Mouse (Mus musculus) ovary, adult 2 months (tissue): Measurements from ENCODE around the gene Surf4. TPM values are rescaled to one million over a fixed set of nuclear protein-coding genes. Genes with fewer than 3 reads are reported as not detected.

Experiments used
- polyA plus RNA-seq: library from polyadenylated mRNA; depleted of rRNA; stranded (reverse); fragments of >200 nt; gene quantifications from 2 replicates; pipeline ENCODE4 v1.2.3, GENCODE M21; 2012; rRNA removed

Surf4 gene
- polyA plus RNA-seq = 519 and 534 TPM in 2 replicates

GRCm38 (mm10) chr2:26933304-26934055, at the start of gene Surf4, which contains the start of gene Stkld1:
Gene Surf4 (minus strand): TSS chr2:26933928.
Gene Stkld1 (plus strand): TSS chr2:26934047.

GRCm38 (mm10) chr2:26973116-26973515, 39.4 kb upstream of the Surf4 start, which contains the start of gene Adamts13:
Gene Adamts13 (plus strand): TSS chr2:26973416.

GRCm38 (mm10) chr2:26963923-26964723, 30.4 kb upstream of the Surf4 start, which contains the start of gene Rexo4:
Gene Rexo4 (minus strand): TSS chr2:26964386.

GRCm38 (mm10) chr2:26915927-26916728, 17.6 kb downstream of the Surf4 start, which contains the start of the genes Surf2 and Surf1:
Gene Surf2 (plus strand): TSS chr2:26916367.
Gene Surf1 (minus strand): TSS chr2:26916530.

GRCm38 (mm10) chr2:26910124-26910993, 23.4 kb downstream of the Surf4 start, which contains the start of the genes Med22 and Rpl7a:
Gene Med22 (minus strand): TSS chr2:26910677.
Gene Rpl7a (plus strand): TSS chr2:26910764.

GRCm38 (mm10) chr2:26902467-26903220, 31.1 kb downstream of the Surf4 start, which contains the start of gene Surf6:
Gene Surf6 (minus strand): TSS chr2:26902879.

Other genes with a start within 250 kb of the Surf4 start
- 0.12 TPM in 1 of 2 replicates, not detected in the other for gene Abo, start 68.9 kb downstream of the Surf4 start, polyA plus RNA-seq
- gene Surf6, start 31.0 kb downstream of the Surf4 start, polyA plus RNA-seq = 11.4 and 13.5 TPM in 2 replicates
- 55.5 and 58.6 TPM in 2 replicates for gene Med22, start 23.3 kb downstream of the Surf4 start, polyA plus RNA-seq
- 1,025 and 1,306 TPM in 2 replicates for gene Rpl7a, start 23.2 kb downstream of the Surf4 start, polyA plus RNA-seq
- gene Surf2, start 17.6 kb downstream of the Surf4 start, polyA plus RNA-seq = 26.4 and 40.6 TPM in 2 replicates
- 45.5 and 54.3 TPM in 2 replicates for gene Surf1, start 17.4 kb downstream of the Surf4 start, polyA plus RNA-seq
- 0.26 and 0.33 TPM in 2 replicates for gene Stkld1, start 119 bp upstream of the Surf4 start, polyA plus RNA-seq
- gene Rexo4, start 30.5 kb upstream of the Surf4 start, polyA plus RNA-seq = 22.0 and 24.6 TPM in 2 replicates
- 0.08 and 0.10 TPM in 2 replicates for gene Adamts13, start 39.5 kb upstream of the Surf4 start, polyA plus RNA-seq
- gene Cacfd1, start 76.0 kb upstream of the Surf4 start, polyA plus RNA-seq = 76.5 and 99.4 TPM in 2 replicates
- 3.9 and 4.7 TPM in 2 replicates for gene Slc2a6, start 94.1 kb upstream of the Surf4 start, polyA plus RNA-seq
- 0.51 and 1.6 TPM in 2 replicates for gene Mymk, start 138.3 kb upstream of the Surf4 start, polyA plus RNA-seq
- gene Adamtsl2, start 145.5 kb upstream of the Surf4 start, polyA plus RNA-seq = 27.4 and 28.0 TPM in 2 replicates
- 0.17 and 0.43 TPM in 2 replicates for gene Fam163b, start 208.6 kb upstream of the Surf4 start, polyA plus RNA-seq
- 0.36 and 0.51 TPM in 2 replicates for gene Dbh, start 231.3 kb upstream of the Surf4 start, polyA plus RNA-seq